Mouse (Mus musculus): ENCODE data around the gene Prkcb.
A peak's percentile ranks its signal among the peaks of the same experiment; 100 is the strongest.

Gene Prkcb

GRCm38 (mm10) chr7:122377967-122378366, 89.4 kb downstream of the Prkcb start:
- DNase-seq, result no peak

- DNase-seq, result peak in 1 of 2 experiments; percentile 66
These were observed 89.9 kb downstream of the Prkcb start for GRCm38 (mm10) chr7:122378473-122378872.

- no peak for DNase-seq
These were observed 90.7 kb downstream of the Prkcb start for GRCm38 (mm10) chr7:122379292-122379691.

- DNase-seq, result peak; percentile 78 to 80
These were observed 92.0 kb downstream of the Prkcb start for GRCm38 (mm10) chr7:122380336-122381130.

GRCm38 (mm10) chr7:122381560-122381959, 93.0 kb downstream of the Prkcb start:
- DNase-seq, result peak; percentile 49 to 59

GRCm38 (mm10) chr7:122383260-122383659, 94.7 kb downstream of the Prkcb start:
- DNase-seq, result no peak

- DNase-seq, result no peak
These were observed 96.3 kb downstream of the Prkcb start for GRCm38 (mm10) chr7:122384891-122385290.

GRCm38 (mm10) chr7:122386567-122386966, 98.0 kb downstream of the Prkcb start:
- peak in 1 of 2 experiments; percentile 49 for DNase-seq

GRCm38 (mm10) chr7:122387896-122388295, 99.3 kb downstream of the Prkcb start:
- DNase-seq, result no peak

GRCm38 (mm10) chr7:122388858-122389257, 100.3 kb downstream of the Prkcb start:
- no peak for DNase-seq

GRCm38 (mm10) chr7:122389633-122390032, 101.1 kb downstream of the Prkcb start:
- peak in 1 of 2 experiments; percentile 52 for DNase-seq

GRCm38 (mm10) chr7:122390200-122390599, 101.6 kb downstream of the Prkcb start:
- peak in 1 of 2 experiments; percentile 42 for DNase-seq

- DNase-seq, result no peak
These were observed 102.1 kb downstream of the Prkcb start for GRCm38 (mm10) chr7:122390683-122391082.

- DNase-seq, result no peak
These were observed 102.8 kb downstream of the Prkcb start for GRCm38 (mm10) chr7:122391382-122391781.

GRCm38 (mm10) chr7:122393964-122394363, 105.4 kb downstream of the Prkcb start:
- DNase-seq, result no peak

GRCm38 (mm10) chr7:122395159-122395975, 106.8 kb downstream of the Prkcb start:
- no peak for DNase-seq

GRCm38 (mm10) chr7:122395976-122396315, 107.4 kb downstream of the Prkcb start:
- peak in 1 of 2 experiments; percentile 31 for DNase-seq

- no peak for DNase-seq
These were observed 109.1 kb downstream of the Prkcb start for GRCm38 (mm10) chr7:122397699-122398098.

- DNase-seq, result no peak
These were observed 113.5 kb downstream of the Prkcb start for GRCm38 (mm10) chr7:122402041-122402440.

GRCm38 (mm10) chr7:122403343-122403742, 114.8 kb downstream of the Prkcb start:
- DNase-seq, result peak; percentile 30 to 54

- peak; percentile 81 to 87 for DNase-seq
These were observed 116.2 kb downstream of the Prkcb start for GRCm38 (mm10) chr7:122404571-122405393.

- no peak for DNase-seq
These were observed 118.1 kb downstream of the Prkcb start for GRCm38 (mm10) chr7:122406625-122407024.

GRCm38 (mm10) chr7:122409945-122410344, 121.4 kb downstream of the Prkcb start:
- DNase-seq, result no peak
